Mouse (Mus musculus) cortical plate, adult 2 months (tissue): Measurements from ENCODE around the gene Zfand4.
A peak's percentile ranks its signal among the peaks of the same experiment; 100 is the strongest.

Experiments used
- CTCF ChIP-seq: fragments of 200-500 bp; IDR thresholded peaks from 2 replicates; pipeline ENCODE4 v1.5.1; 2011; ENCODE audit warnings: mild to moderate bottlenecking, control low read depth, low read length; ENCODE audit not compliant: insufficient read depth; ENCODE audit errors: extremely low read depth
- POLR2A ChIP-seq: fragments of 200-500 bp; IDR thresholded peaks from 2 replicates; pipeline ENCODE4 v1.6.1; 2011; ENCODE audit warnings: mild to moderate bottlenecking, low read length, control low read depth; ENCODE audit not compliant: insufficient read depth; ENCODE audit errors: extremely low read depth

GRCm38 (mm10) chr6:116264018-116264651, at the start of gene Zfand4:
- TF ChIP-seq CTCF (no peak), POLR2A (peak; percentile 32; the same call in 1 of the 2 replicates)
